Mouse (Mus musculus): ENCODE data around the gene Tanc1.

Gene Tanc1

DNA sequence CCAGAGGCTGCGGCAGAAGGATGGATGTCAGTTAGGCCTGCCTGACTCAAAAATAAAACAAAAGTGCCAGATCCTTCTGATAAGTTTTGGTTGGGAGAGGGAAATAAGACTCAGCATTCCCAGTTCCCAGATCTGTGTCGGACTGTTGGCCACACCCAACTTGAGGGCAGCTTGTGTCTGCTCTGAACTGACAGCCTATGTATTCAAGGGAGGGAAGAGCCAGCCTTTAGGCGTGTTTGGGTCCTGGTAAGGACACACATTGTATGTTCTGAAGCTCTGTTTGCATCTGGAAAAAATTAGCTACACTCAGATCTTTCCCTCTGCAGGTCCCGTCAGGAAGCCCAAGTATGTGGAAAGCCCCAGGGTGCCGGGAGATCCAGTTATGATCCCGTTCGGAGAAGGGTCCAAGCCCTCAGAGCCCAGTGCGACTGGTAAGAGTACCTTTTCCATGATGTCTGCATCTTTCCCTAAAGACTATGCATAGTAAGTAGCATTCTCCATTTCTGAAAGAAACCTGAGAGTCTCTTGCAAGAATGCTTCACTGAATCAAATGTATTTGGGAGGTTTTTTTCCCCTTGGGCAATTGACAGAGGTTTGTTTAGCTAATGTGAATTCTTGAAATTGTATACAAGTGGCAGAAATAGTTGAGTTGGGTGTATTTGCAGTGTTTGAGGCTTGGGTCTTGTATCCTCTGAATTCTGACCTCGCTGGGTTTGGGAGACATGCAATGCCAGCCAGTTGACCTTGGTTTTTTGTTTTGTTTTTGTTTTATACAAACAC is 146.5 kb downstream of the Tanc1 start:
- no peak for DNase-seq (ENCODE audit: low spot score)

DNA sequence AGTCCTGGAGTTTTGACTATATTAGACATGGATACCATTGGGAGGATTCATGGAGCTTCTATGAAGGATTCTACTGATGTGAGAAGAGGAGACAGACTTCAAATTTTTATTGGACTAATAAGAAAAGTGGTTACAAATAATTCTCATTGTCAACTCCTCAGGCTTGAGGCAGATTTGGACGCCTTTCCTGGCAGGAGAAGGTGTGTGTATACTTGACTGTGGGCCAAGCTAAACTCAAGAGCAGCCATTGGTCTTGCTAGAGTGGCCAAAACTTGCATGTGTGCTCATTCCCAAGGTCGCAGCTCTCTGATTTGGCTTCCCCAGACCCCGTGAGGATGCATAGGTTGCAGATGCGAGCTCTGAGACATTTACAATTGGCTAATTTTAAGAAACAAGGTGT is 148.9 kb downstream of the Tanc1 start:
- DNase-seq (ENCODE audit: low spot score): no peak

DNA sequence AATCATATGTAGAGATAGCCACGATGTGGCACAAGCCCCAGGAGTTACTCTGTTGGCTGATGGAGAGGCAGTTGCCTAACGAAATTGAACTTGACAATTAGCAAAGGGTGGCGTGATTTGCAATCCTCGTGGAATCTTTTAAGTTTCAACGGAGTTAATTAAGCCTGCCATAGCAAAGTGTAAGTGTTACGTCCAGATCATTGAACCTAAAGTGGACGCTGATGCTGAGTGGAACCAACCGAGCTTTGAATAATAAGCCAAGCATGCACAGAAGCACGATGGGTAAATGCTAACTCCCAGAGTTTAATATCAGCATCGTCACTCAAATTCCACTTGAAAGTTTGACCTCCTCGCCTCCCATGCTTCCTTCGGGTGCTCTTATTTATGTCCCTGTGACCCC is 149.3 kb downstream of the Tanc1 start:
- no peak for DNase-seq (ENCODE audit: low spot score)

DNA sequence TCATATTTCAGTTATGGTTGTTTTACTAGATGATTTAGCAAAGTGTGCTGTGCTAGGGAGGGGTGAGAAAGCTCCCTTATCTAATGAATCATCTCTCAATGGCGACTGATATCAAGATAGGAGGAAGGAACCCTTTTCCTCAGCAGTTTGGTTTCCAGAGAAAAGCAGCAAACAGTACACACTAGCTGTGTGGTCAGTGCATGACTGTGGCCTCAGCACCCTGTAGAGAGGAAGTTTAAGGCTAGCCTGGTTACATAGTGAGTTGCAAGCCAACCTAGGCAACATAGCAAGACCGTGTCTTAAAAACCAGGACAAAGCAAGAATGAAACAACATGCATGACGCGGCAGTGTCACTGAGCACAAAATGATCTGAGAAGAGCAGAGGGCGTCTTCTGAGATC is 150.4 kb downstream of the Tanc1 start:
- DNase-seq (ENCODE audit: low spot score): no peak

DNA sequence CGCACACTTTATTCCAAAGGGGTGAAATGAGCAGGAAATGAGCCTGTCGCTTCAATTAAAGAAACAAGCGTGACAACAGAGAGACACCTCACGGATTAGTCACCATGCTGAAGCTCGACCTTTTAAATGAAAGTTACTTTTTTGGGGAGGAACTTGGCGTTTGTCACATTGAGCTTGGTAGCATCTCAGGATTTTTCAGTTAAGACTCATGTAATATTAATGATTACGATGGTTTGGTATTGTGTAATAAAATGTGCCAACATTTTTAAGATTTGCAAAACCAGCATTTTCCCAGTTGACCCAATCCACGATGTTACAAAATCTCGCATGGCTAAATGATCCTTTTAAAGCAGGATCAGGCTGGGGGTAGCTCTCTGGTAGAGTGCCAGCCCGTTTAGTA is 153.8 kb downstream of the Tanc1 start:
- no peak for DNase-seq (ENCODE audit: low spot score)

DNA sequence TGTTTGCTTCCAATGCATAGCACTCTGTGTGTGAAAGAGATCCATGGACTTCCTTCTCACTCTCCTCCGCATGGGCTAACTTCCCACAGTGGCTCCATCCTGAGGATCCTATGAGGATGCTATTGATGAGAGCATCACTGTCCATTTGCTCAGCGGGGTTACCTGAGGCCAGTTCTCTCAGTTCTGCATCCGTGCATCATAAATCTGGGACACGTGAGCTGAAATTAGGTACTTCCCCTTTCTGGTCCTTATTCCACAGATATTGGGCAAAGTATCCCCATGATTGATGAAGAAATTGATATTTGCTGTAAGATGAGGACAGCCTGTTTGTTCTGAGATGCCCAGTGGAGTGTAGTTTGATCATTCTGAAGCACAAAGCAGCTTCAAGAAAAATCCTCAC is 156.1 kb downstream of the Tanc1 start:
- DNase-seq (ENCODE audit: low spot score): no peak

DNA sequence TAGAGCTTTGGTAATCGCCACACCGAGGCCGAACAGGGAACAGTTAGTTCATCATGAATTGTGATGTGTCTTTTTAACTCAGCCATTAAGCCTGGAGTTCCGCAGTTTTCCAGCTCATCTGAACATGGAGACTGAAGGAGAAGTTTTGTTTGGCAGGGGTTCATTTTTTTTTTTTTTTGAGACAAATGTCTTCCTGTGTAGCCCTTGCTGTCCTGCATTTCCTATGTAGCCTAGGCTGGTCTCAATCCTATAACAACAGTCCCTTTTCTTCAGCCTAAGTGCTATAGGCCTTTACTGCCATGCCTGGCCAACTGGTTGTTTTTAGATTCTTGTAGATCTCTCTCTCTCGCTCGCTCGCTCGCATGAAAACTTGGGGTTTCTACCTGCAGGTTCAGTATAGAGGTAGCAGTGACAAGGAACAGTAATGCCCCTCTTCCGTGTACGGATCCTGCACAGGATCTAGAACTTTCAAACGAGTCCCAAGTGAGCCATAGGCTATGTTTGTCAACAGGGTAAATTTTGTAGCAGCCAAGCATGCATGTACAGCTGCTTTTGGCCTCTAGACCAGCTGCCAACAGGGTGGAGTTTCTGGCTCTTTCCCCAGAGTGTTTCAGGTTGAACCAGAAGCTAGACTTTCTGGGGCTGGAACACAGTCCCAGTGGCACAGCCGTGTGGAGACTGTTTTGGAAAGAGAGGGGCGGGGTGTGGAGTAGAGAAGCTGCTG is 157.0 kb downstream of the Tanc1 start:
- no peak for DNase-seq (ENCODE audit: low spot score)

DNA sequence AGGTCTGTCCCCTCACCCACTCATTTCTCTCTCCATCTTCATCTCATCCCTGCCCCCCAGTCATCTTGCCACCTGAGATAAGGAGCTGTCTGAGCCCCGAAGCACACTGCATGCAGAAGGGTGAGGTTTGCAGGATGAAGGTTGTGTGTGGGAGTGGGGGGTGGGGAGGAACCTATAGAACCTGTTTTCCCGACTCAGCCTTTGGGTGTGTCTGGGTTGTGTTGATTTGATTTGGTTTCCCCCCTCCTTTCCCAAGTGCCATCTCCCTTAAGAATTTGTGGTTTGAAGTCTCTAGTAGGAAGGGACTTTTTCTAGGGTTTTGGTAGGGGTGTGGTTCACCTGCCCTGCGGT is 157.5 kb downstream of the Tanc1 start:
- DNase-seq (ENCODE audit: low spot score): no peak

DNA sequence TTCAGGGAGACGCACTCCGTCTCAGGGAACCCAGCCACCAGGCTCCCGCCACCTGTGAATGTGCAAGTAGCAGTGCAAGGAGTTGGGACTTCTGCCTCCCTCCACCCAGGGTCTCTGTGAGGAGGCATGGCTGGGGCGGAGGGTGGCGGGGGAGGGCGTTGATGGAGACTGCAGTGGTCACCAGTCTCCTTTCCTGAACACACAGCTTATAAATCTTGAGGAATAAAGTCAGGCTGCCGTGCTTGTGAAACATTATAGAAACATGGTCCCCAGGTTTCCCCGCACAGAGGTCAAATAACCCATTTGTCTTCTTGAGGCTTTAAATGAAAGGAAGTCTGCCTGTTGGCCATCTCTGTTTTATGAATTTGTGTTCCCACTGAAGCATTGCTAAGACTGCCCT is 159.9 kb downstream of the Tanc1 start:
- DNase-seq (ENCODE audit: low spot score): no peak

DNA sequence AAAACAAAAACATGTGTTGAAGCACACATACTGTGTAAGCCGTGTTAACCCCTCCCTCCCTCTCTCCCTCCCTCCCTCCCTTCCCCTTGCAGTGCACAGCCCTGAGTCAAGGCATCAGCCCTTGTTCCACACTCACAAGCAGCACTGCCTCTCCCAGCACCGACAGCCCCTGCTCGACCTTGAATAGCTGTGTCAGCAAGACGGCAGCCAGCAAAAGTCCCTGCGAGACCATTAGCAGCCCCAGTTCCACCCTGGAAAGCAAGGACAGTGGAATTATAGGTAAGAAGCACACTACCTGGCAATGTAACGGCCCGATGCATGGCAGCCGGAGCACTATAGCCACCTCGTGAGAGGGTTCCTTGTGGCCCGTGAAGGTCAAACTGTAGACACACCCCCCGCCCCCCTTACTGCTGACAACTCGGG is 160.4 kb downstream of the Tanc1 start:
- DNase-seq (ENCODE audit: low spot score): no peak

DNA sequence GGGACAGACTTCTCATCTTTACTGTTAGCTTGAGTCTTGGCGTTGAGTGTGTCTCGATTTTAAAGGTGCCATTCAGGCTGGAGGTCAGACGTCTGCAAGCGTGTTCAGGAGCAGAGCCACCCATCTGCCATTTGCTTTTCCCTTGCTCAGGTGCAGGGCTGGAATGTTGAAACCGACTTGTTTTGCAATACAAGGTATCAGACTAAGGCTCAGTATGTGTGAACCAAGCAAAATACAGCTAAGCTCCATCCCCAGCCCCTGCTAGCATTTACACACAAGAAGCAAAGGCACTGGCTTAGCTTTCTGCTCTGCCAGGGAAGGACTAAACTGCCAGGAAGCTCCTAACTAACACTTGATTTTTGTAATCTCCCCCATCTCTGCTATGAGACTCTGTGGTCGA is 162.5 kb downstream of the Tanc1 start:
- no peak for DNase-seq (ENCODE audit: low spot score)

DNA sequence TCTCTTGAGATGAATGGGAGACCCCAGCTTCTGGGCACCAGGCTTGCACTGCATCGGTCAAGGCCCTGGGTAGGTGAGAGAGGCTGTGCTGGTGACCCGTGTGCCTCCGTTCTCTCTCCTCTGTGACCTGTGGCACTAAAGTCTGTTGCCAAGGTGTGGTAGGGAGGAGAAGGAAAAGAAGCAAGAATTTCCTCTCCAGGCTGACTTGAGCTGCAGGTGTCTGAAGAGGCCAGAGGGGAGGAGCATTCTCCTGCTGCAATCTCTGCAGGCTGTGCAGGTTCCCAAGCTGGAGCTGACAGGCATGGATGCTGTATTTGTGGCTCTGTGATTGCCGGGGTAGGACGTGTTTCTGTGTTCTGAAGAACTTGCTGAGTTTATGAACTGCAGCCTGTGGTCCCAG is 163.3 kb downstream of the Tanc1 start:
- DNase-seq (ENCODE audit: low spot score): no peak

DNA sequence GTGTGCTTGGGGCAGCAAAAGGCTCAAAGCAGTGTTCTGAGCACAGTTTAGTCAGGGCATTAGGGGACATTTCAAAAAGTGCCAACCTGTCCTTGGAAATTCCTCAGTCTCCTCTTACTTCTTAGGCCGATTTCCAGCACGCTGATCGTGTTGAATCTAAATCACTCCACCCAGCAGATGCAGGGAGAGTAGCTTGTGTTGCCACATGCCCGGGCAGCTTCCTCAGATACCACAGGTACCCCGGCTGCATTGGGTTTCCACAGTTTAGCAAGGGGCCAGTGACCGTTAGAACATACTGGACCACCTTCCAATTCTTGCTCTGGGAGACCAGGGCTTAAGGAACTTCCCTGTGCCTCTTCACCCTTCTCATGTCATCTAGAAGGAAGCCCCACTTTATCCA is 164.0 kb downstream of the Tanc1 start:
- no peak for DNase-seq (ENCODE audit: low spot score)

DNA sequence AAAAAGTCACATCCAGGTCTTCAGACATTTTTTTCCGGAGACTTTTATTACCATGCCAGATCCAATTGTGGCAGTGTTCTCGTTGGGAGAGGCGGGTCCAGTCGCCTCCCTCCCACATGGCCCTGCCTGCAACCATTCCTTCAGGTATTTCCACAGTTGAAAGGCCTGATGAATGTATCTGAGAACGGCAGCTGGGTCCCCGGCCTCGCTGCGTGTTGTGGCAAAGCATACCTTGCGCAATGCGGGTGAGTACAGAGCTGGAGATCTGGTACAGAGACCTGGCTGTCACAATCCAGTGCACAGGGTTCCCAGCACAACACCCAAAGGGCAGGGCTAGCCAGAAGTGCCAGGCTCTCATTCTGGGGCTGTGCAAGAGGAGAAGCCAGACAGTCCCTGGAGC is 167.5 kb downstream of the Tanc1 start:
- no peak for DNase-seq (ENCODE audit: low spot score)

DNA sequence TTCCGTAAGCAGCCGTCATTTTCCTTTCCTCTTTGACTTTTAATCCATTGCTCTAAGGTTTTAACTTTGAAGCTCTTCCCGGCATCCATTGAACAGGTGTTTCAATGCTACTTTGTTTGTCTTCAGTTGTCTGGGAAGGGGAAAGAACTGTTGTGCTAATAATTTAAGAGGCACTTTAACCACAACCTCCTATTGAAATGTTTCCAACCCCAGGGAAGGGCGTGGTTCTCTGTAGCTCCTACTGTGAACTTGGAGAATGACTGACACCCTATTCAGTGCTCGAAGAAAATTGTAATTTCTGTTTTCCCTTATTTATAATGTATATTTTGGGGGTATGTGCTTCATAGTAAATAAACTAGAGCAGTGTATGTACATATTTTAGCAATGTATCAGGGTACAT is 168.4 kb downstream of the Tanc1 start:
- no peak for DNase-seq (ENCODE audit: low spot score)

DNA sequence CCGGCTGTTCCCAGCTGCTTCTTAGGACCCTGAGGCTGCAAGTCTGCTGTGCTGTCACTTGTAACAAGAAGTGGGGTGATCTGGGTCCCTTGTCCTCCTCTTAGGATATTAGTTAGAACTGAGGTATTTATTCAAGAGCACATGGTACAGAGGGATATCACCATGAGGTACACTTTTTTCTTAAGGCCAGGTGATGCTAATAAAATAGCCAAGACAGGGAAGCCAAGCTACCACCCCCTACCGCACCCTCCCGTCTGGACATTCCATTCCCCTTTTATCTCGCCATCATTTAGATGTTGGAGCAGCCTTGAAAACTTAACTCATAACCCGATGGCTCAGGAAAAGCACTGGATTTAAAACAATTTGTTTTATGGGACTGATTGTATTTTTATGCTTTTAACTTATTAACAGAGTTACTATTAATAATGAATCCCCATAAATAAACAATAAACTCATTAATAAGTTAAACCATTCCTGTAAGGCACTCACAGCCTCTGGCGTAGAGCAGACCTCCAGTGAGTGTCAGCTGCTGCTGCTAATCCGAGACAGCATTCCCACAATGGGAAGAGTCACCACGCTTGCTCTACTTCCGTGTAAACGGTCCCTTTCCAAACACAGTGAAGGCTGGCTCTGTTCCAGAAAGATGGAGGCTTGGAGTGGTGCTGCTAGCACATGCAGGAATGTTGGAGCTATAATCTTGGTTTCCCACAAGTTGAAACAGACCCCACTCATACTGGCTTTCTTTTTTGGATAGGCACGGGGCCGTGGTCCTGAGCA is 171.4 kb downstream of the Tanc1 start:
- no peak for DNase-seq (ENCODE audit: low spot score)

DNA sequence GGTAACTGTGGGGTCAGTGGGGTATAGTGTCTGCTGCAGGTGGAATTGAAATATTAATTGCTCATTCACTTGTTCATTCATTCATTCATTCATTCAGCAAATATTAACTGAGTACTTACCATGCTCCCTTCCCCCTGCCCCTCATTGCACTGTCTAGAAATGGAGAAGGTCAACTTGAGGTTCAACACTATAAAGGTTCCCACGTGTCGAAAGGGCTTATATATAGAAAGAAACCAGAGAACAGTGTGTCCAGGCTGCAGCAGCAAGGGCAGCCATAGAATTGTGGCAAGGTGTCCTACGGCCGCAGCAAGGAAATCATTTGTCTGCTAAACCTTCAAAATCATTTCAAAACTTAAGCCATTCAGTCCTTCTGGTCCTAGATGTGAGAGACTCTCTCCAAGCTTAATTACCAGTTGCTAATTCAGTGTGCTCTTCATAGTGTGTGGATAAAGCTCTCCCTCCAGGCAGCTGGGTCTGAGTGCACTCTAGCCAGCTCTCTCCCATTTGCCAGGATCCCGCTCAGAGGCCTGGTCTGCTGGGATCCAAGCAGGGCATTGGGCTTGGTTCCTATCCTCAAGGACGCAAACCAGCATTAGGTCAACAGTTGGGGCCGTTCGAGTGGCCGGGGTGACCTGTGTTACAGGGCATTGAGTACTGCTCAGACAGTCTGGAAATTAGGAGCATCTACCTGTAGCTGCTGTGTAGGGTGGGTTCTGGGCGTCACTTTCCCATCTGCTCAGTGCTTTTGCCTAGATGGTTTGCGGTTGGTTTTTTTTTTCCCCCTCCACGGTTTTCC is 172.2 kb downstream of the Tanc1 start:
- no peak for DNase-seq (ENCODE audit: low spot score)

DNA sequence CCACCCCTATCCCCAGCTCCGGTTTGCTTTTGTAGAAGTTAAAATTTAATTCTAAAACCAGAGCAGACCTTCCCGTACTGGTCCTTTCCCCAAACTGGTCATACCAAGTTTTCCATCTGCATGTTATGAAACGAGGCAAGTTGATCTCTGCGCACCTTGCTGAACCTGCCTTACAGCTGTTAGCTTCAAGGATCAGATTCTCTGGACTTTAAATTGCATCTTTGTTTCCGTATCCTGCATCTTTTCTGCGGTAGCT is 172.7 kb downstream of the Tanc1 start:
- DNase-seq (ENCODE audit: low spot score): no peak

DNA sequence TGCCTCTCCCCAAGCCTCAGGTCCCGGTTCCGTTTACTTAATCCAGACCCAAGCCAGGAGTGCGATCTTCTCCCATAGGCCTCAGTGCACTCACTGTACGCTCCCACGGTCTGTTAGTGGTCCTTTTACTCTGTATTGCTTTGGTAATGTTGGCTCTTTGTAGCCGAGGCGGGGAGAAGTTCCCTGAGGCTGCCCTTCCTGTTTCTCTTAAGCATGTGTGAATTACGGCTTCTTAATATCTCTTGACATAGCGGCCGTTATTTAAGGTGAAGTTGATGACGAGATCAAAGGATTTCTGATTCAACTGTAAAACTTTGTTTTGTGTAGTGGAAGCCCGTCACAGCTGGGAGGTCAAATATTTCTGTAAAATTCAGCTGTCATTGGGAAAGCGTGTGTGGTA is 173.8 kb downstream of the Tanc1 start:
- no peak for DNase-seq (ENCODE audit: low spot score)

DNA sequence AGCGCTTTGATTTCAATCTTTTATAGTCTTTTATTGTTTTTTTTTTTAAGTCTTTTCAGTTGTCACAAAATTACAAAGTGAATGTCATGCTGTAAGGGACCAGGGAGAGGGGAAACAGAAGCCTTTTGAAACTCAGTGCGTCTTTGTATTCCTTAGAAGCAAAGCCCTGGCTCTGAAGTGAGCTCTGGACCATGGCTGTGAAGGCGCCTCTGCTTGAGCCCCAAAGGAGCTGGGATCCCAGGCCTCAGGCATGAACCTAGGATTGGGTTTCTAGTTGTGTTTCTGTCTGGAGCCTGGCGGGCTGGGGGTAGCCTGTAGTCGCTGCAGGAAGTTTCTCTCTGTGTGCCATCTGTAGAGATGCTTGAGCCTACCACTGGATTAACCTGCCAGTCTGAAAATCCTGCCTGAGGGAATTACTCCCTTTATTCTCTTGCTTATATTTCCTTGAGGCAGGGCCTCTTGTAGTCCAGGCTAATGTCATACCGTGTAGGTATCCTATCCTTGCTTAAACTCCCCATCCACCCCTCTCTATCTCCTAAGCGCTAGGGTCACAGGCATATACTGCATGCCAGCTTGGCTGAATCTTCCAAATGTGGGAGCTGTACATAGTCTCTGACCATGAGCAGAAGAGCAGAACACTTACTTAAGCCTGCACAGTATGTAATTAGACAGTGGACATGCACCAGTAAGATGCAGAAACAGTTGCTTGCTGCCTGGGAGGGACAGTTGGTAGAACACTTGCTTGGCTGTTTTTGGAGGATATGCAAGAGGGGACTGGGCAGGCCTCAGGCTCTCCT is 177.1 kb downstream of the Tanc1 start:
- no peak for DNase-seq (ENCODE audit: low spot score)

DNA sequence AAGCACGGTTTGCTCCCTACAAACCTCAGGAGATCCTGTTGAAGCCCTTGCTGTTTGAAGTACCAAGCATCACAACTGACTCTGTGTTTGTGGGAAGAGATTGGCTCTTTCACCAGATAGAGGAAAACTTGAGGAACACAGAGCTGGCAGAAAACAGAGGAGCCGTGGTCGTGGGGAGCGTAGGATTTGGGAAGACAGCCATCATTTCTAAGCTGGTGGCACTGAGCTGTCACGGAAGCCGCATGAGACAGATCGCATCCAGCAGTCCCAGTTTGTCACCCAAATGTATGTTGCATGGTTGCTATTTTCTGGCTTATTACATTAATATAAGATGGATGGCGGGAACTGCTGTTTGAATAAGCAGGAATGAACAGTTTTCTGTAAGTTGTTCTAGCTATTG is 179.8 kb downstream of the Tanc1 start:
- DNase-seq (ENCODE audit: low spot score): no peak

DNA sequence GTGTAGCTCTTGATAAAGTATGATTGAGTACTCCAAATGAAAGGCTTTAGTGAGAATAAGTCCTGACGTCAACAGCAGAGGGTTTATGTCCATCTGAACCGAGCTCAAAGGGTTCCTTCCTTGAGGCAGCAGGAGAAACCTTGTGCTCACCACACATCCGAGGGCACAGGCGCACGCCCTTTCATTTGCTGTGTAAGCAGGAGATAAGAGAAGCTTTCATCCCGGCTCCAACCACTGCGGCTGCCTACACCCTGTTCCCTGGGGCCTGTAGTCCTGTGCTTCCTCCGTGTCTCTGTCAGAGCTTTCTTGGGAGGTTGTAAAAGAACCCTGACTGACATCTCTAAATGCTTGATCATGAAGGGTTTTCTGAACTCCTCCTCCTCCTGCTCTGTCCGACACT is 181.5 kb downstream of the Tanc1 start:
- DNase-seq (ENCODE audit: low spot score): no peak

All from spleen, adult 12 weeks (tissue).